Mouse (Mus musculus) layer of hippocampus, postnatal 14 days (tissue): ENCODE measurements around the gene Kazn. TPM values are rescaled to one million over a fixed set of nuclear protein-coding genes. Genes with fewer than 3 reads are reported as not detected.

Experiments
- DNase-seq, 2 experiments: peaks; one replicate each; pipeline ENCODE4 v3.0.0; 2021 to 2022; ENCODE audit warnings: low spot score in 2 of 2, mixed read lengths in 1 of 2
- total RNA-seq, 2 experiments: library from RNA; stranded (reverse); gene quantifications; 2 replicates each; pipeline ENCODE4 v1.2.3; 2021

Gene Kazn
- total RNA-seq, 2 experiments from 2014 or later = 49.9 to 57.7 TPM

- no peak for DNase-seq
These were observed 111.9 kb downstream of the Kazn start for GRCm38 (mm10) chr4:142127275-142127788.

- DNase-seq = no peak
These were observed 112.4 kb downstream of the Kazn start for GRCm38 (mm10) chr4:142126641-142127274.

- DNase-seq = no peak
These were observed 118.0 kb downstream of the Kazn start for GRCm38 (mm10) chr4:142121164-142121563.

- no peak for DNase-seq
These were observed 120.7 kb downstream of the Kazn start for GRCm38 (mm10) chr4:142118522-142118921.

GRCm38 (mm10) chr4:142117993-142118392, 121.2 kb downstream of the Kazn start:
- no peak for DNase-seq

GRCm38 (mm10) chr4:142113306-142113705, 125.9 kb downstream of the Kazn start:
- DNase-seq = peak; percentile 17 to 20

GRCm38 (mm10) chr4:142103081-142103671, 136.0 kb downstream of the Kazn start:
- DNase-seq = no peak

GRCm38 (mm10) chr4:142098303-142098702, 140.9 kb downstream of the Kazn start:
- peak; percentile 74 to 81 for DNase-seq

- DNase-seq = peak in 1 of 2 experiments; percentile 20
These were observed 141.3 kb downstream of the Kazn start for GRCm38 (mm10) chr4:142097871-142098270.

GRCm38 (mm10) chr4:142095513-142096241, 143.5 kb downstream of the Kazn start:
- DNase-seq = peak in 1 of 2 experiments; percentile 37

GRCm38 (mm10) chr4:142094386-142094785, 144.8 kb downstream of the Kazn start:
- no peak for DNase-seq

- no peak for DNase-seq
These were observed 148.1 kb downstream of the Kazn start for GRCm38 (mm10) chr4:142091100-142091499.

- DNase-seq = no peak
These were observed 149.2 kb downstream of the Kazn start for GRCm38 (mm10) chr4:142089966-142090365.

- no peak for DNase-seq
These were observed 150.4 kb downstream of the Kazn start for GRCm38 (mm10) chr4:142088836-142089235.

GRCm38 (mm10) chr4:142088409-142088808, 150.8 kb downstream of the Kazn start:
- no peak for DNase-seq

- no peak for DNase-seq
These were observed 154.2 kb downstream of the Kazn start for GRCm38 (mm10) chr4:142084936-142085563.

- DNase-seq = no peak
These were observed 154.9 kb downstream of the Kazn start, which contains the start of gene Tmem51 for GRCm38 (mm10) chr4:142084131-142084899. Tmem51 (minus strand) TSS chr4:142084304.

- peak; percentile 29 to 43 for DNase-seq
These were observed 155.5 kb downstream of the Kazn start for GRCm38 (mm10) chr4:142083762-142084130.

GRCm38 (mm10) chr4:142083193-142083592, 156.0 kb downstream of the Kazn start:
- no peak for DNase-seq

- DNase-seq = no peak
These were observed 156.5 kb downstream of the Kazn start for GRCm38 (mm10) chr4:142082703-142083102.
